Mouse (Mus musculus) megakaryocyte, embryonic 14.5 days (primary cell): ENCODE measurements around the gene C2cd6.

ENCODE experiments used
- FLI1 ChIP-seq: IDR thresholded peaks from 2 replicates; pipeline ENCODE4 v1.6.1; 2012; ENCODE audit warnings: low read length, inconsistent platforms, mixed read lengths
- GATA1 ChIP-seq: IDR thresholded peaks from 3 replicates; pipeline ENCODE4 v1.6.1; 2012; ENCODE audit warnings: mixed read lengths, low read length, inconsistent platforms, borderline replicate concordance

GRCm38 (mm10) chr1:59070867-59071266 lies 23.8 kb downstream of the C2cd6 start:
- TF ChIP-seq GATA1 (no peak), FLI1 (no peak)
